Mouse (Mus musculus) MEL-GATA-1-ER (cell line): ENCODE results near the gene Itprid1.

Source experiments
- DNase-seq: peaks from one replicate; pipeline ENCODE4 v3.0.0-alpha.2; 2012; ENCODE audit warnings: low read depth; ENCODE audit errors: extremely low read depth

The Itprid1 gene

GRCm38 (mm10) chr6:55836650-55837320, at the start of gene Itprid1:
TSS of gene Itprid1 (plus strand) at chr6:55836895.
- no peak for DNase-seq

- no peak for DNase-seq
These were observed 47.1 kb upstream of the Itprid1 start for GRCm38 (mm10) chr6:55789557-55789956.

GRCm38 (mm10) chr6:55791852-55792496, 44.7 kb upstream of the Itprid1 start:
- no peak for DNase-seq

- no peak for DNase-seq
These were observed 44.2 kb upstream of the Itprid1 start for GRCm38 (mm10) chr6:55792536-55792935.

- no peak for DNase-seq
These were observed 34.0 kb upstream of the Itprid1 start for GRCm38 (mm10) chr6:55802686-55803085.

- DNase-seq, result no peak
These were observed 33.3 kb upstream of the Itprid1 start for GRCm38 (mm10) chr6:55803357-55803756.

GRCm38 (mm10) chr6:55803991-55804680, 32.6 kb upstream of the Itprid1 start:
- no peak for DNase-seq

- DNase-seq, result no peak
These were observed 32.1 kb upstream of the Itprid1 start for GRCm38 (mm10) chr6:55804681-55805000.

GRCm38 (mm10) chr6:55805291-55806137, 31.2 kb upstream of the Itprid1 start:
- DNase-seq, result no peak

- no peak for DNase-seq
These were observed 30.2 kb upstream of the Itprid1 start for GRCm38 (mm10) chr6:55806537-55806936.

- no peak for DNase-seq
These were observed 28.0 kb upstream of the Itprid1 start for GRCm38 (mm10) chr6:55808692-55809091.

- DNase-seq, result no peak
These were observed 25.5 kb upstream of the Itprid1 start for GRCm38 (mm10) chr6:55811153-55811552.

GRCm38 (mm10) chr6:55812353-55812752, 24.3 kb upstream of the Itprid1 start:
- no peak for DNase-seq

- no peak for DNase-seq
These were observed 22.3 kb upstream of the Itprid1 start for GRCm38 (mm10) chr6:55814184-55814926.

- no peak for DNase-seq
These were observed 19.8 kb upstream of the Itprid1 start for GRCm38 (mm10) chr6:55816911-55817310.

GRCm38 (mm10) chr6:55829722-55830121, 7.0 kb upstream of the Itprid1 start:
- DNase-seq, result no peak

GRCm38 (mm10) chr6:55852589-55852988, 15.9 kb downstream of the Itprid1 start:
- DNase-seq, result no peak

GRCm38 (mm10) chr6:55856085-55856484, 19.4 kb downstream of the Itprid1 start:
- DNase-seq, result no peak

GRCm38 (mm10) chr6:55865206-55865605, 28.5 kb downstream of the Itprid1 start:
- DNase-seq, result no peak

GRCm38 (mm10) chr6:55879356-55879960, 42.8 kb downstream of the Itprid1 start:
- DNase-seq, result no peak

GRCm38 (mm10) chr6:55880886-55881285, 44.2 kb downstream of the Itprid1 start:
- no peak for DNase-seq
